Comparison of ENCODE assay signal across 15 mouse cellular contexts in the genomic region with DNA sequence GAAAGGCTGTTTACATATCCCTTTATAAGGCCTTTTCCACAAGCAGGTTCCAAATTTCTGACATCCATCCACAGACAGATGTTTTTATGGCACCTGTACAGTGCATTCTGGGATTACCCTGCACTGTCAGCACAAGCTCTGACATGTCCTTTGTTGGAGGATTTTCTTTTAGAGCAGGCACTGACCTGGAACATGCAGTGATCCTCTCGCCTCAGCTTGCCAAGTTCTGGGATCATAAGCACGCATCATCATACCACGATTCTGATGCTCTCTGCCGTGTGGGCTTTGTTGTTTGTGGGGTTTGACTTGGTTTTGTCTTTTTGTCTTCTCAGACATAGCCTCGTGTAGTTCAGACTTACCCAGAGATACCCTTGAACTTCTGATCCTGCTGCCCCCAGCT.
A peak's percentile ranks its signal among the peaks of the same experiment; 100 is the strongest.
DNase-seq lines count a peak whose midpoint lies in the region; ATAC-seq and TF ChIP-seq lines count a peak whose summit lies in the region.
"Had no signal": no experiment of that assay in that cellular context is flagged by ENCODE, and none has a peak within 500 bp of the region (broad histone marks: within the 10 kb centered on the region; RNA-seq: fewer than 3 reads in every experiment).

No protein-coding gene starts in this region.

- no peak for ATAC-seq in forebrain, embryonic 11.5 days (replicated peaks; ENCODE audit: low FRiP score)
- no peak for ATAC-seq in hindbrain, embryonic 12.5 days (ENCODE audit: low FRiP score)
- ATAC-seq in midbrain, embryonic 13.5 days: no peak
- no peak for ATAC-seq in intestine, postnatal 0 days
- ATAC-seq: liver, embryonic 12.5 days had no signal

- intact Hi-C loops in heart, postnatal 14 days (cut with DNase I): no loop called here

- peak overlapping the region; percentile 90; the same call in 1 of the 2 replicates for H3K27ac ChIP-seq in forebrain, embryonic 11.5 days (ENCODE audit: low read depth, low read length)
- peak overlapping the region; percentile 95 for H3K27ac ChIP-seq in hindbrain, embryonic 12.5 days
- peak overlapping the region; percentile 97 for H3K27ac ChIP-seq in midbrain, embryonic 13.5 days
- no peak overlapping the region for H3K27ac ChIP-seq in intestine, postnatal 0 days (ENCODE audit: low read depth, low read length)
- H3K27ac ChIP-seq: liver, embryonic 12.5 days had no signal

- TF ChIP-seq CTCF in intestine, postnatal 0 days (IDR thresholded peaks at IDR 0.05; ENCODE audit: low read depth): no peak

- H3K36me3 ChIP-seq in forebrain, embryonic 11.5 days (ENCODE audit: control insufficient read depth, insufficient read depth, low read length): no peaks in the 10 kb centered on the region
- H3K36me3 ChIP-seq in hindbrain, embryonic 12.5 days: no peaks in the 10 kb centered on the region
- H3K36me3 ChIP-seq in midbrain, embryonic 13.5 days: no peaks in the 10 kb centered on the region
- no peaks in the 10 kb centered on the region for H3K36me3 ChIP-seq in intestine, postnatal 0 days (ENCODE audit: control insufficient read depth, insufficient read depth)
- H3K36me3 ChIP-seq: G1E; liver, embryonic 12.5 days had no signal

- no peak overlapping the region for H3K9ac ChIP-seq in forebrain, embryonic 11.5 days (ENCODE audit: low read length)
- H3K9ac ChIP-seq in hindbrain, embryonic 12.5 days: no peak overlapping the region
- H3K9ac ChIP-seq in midbrain, embryonic 13.5 days (replicated peaks): no peak overlapping the region
- H3K9ac ChIP-seq in intestine, postnatal 0 days (ENCODE audit: low read depth, low read length): no peak overlapping the region
- H3K9ac ChIP-seq: liver, embryonic 12.5 days had no signal

- H3K9me3 ChIP-seq in forebrain, embryonic 11.5 days (ENCODE audit: control insufficient read depth, low read length): no peaks in the 10 kb centered on the region
- H3K9me3 ChIP-seq in hindbrain, embryonic 12.5 days (replicated peaks): no peaks in the 10 kb centered on the region
- H3K9me3 ChIP-seq in midbrain, embryonic 13.5 days: no peaks in the 10 kb centered on the region
- H3K9me3 ChIP-seq in intestine, postnatal 0 days (ENCODE audit: control insufficient read depth): no peaks in the 10 kb centered on the region
- H3K9me3 ChIP-seq: G1E; liver, embryonic 12.5 days had no signal

- H3K27me3 ChIP-seq in forebrain, embryonic 11.5 days (ENCODE audit: control insufficient read depth, insufficient read depth, low read length): no peaks in the 10 kb centered on the region
- H3K27me3 ChIP-seq in hindbrain, embryonic 12.5 days: no peaks in the 10 kb centered on the region
- H3K27me3 ChIP-seq in midbrain, embryonic 13.5 days: no peaks in the 10 kb centered on the region
- H3K27me3 ChIP-seq in intestine, postnatal 0 days (replicated peaks; ENCODE audit: control insufficient read depth, insufficient read depth, low read length): no peaks in the 10 kb centered on the region

- H3K4me1 ChIP-seq in forebrain, embryonic 11.5 days (replicated peaks; ENCODE audit: control insufficient read depth, insufficient read depth, low read length): peaks cover 40% of the 10 kb centered on the region
- peaks cover 57% of the 10 kb centered on the region for H3K4me1 ChIP-seq in hindbrain, embryonic 12.5 days
- H3K4me1 ChIP-seq in midbrain, embryonic 13.5 days (replicated peaks): peaks cover 70% of the 10 kb centered on the region
- no peaks in the 10 kb centered on the region for H3K4me1 ChIP-seq in intestine, postnatal 0 days (replicated peaks; ENCODE audit: control insufficient read depth, insufficient read depth, low read length)
- H3K4me1 ChIP-seq: liver, embryonic 12.5 days had no signal

- DNase-seq in Muller cell, postnatal 12 days (ENCODE audit: inconsistent ontology term): peak; percentile 43
- DNase-seq in forebrain, embryonic 11.5 days (ENCODE audit: low spot score): no peak
- no peak for DNase-seq in MN1 (ENCODE audit: low spot score)
- no peak for DNase-seq in heart, postnatal 14 days
- no peak for DNase-seq in kidney, adult 8-10 months
- DNase-seq: adrenal gland, postnatal 14 days; cerebellum, postnatal 10 days; thymus, adult 2 months had no signal

- H3K4me3 ChIP-seq in forebrain, embryonic 11.5 days (ENCODE audit: low read depth, low read length): no peak overlapping the region
- H3K4me3 ChIP-seq in hindbrain, embryonic 12.5 days: no peak overlapping the region
- no peak overlapping the region for H3K4me3 ChIP-seq in midbrain, embryonic 13.5 days (replicated peaks)
- no peak overlapping the region for H3K4me3 ChIP-seq in intestine, postnatal 0 days (ENCODE audit: low read depth, low read length)
- H3K4me3 ChIP-seq: erythroblast, embryonic 14.5 days; liver, embryonic 12.5 days; myocyte had no signal

- 62% methylated on average over 5 of the region's 5 CpGs for WGBS in forebrain, embryonic 11.5 days
- WGBS in hindbrain, embryonic 12.5 days: 60% methylated on average over 5 of the region's 5 CpGs
- 40% methylated on average over 5 of the region's 5 CpGs for WGBS in midbrain, embryonic 13.5 days
- WGBS in intestine, postnatal 0 days: 77% methylated on average over 5 of the region's 5 CpGs

- no peak overlapping the region for H3K4me2 ChIP-seq in forebrain, embryonic 11.5 days (ENCODE audit: low read depth, low read length, severe bottlenecking)
- no peak overlapping the region for H3K4me2 ChIP-seq in hindbrain, embryonic 12.5 days (replicated peaks)
- H3K4me2 ChIP-seq in midbrain, embryonic 13.5 days (replicated peaks): no peak overlapping the region
- no peak overlapping the region for H3K4me2 ChIP-seq in intestine, postnatal 0 days (replicated peaks; ENCODE audit: low read depth)
- H3K4me2 ChIP-seq: liver, embryonic 12.5 days had no signal
